13 mouse cellular contexts compared by ENCODE assay signal in genomic region chr1:174466240-174466639, GRCm38 (mm10). TPM values are rescaled to one million over a fixed set of nuclear protein-coding genes. Genes with fewer than 3 reads are reported as not detected.
DNase-seq lines count a peak whose midpoint lies in the region; ATAC-seq lines count a peak whose summit lies in the region.
"Had no signal": no experiment of that assay in that cellular context is flagged by ENCODE, and none has a peak within 500 bp of the region (broad histone marks: within the 10 kb centered on the region; RNA-seq: fewer than 3 reads in every experiment).

No protein-coding gene starts in this region.

- intact Hi-C loops in left cerebral cortex, postnatal 14 days (cut with DNase I): loop anchor here (5.0 to 10.0 kb wide), 2 partner anchors 351 to 1009 kb away; no protein-coding TSS in a partner anchor
- intact Hi-C loops in heart, postnatal 36 days (cut with DNase I): loop anchor here (1.0 to 5.0 kb wide), 2 partner anchors 244 to 1010 kb away; no protein-coding TSS in a partner anchor

- peak; percentile 35 for DNase-seq in cerebellum, adult 9-10 months
- DNase-seq in cerebellum, adult 9-11 months: no peak
- DNase-seq in left cerebral cortex, postnatal 14 days (ENCODE audit: low spot score in 2 of 2): peak; percentile 12 to 67
- no peak for DNase-seq in left cerebral cortex, adult 18-20 months (ENCODE audit: low spot score in 2 of 2)
- no peak for DNase-seq in cerebellum, postnatal 4 days (ENCODE audit: low spot score in 2 of 2)
- DNase-seq in heart, postnatal 36 days: no peak
- DNase-seq: B cell, adult 2 months; kidney, adult 8-10 months had no signal

- ATAC-seq in activated CD4-positive, CD25-positive, alpha-beta regulatory T cell, adult 4 months: peak; percentile 43
- ATAC-seq in megakaryocyte progenitor cell, adult 5-6 weeks (replicated peaks; ENCODE audit: poor library complexity): peak; percentile 73

RNA-seq across cellular contexts. Expression of gene Olfr220, which starts 24.4 kb away (rescaled TPM):
- not detected for total RNA-seq in left cerebral cortex, postnatal 14 days (2021)
- not detected for total RNA-seq in left cerebral cortex, adult 18-20 months (2021)
- under 1 TPM in 1 of 2 experiments, not detected in 1; 0.13 TPM for polyA plus RNA-seq in activated CD4-positive, CD25-positive, alpha-beta regulatory T cell, adult 4 months (2017; shearing (Covaris generic))
- not detected in 2 replicates for total RNA-seq in megakaryocyte progenitor cell, adult 5-6 weeks (2015)
- not detected in 2 replicates for total RNA-seq in megakaryocyte progenitor cell, adult 5-6 weeks (2017)
- total RNA-seq in heart, postnatal 36 days (2021): not detected
- total RNA-seq: gastrocnemius, adult 18-20 months had no signal
- polyA plus RNA-seq: liver, embryonic 16.5 days; testis, adult 2 months had no signal

RNA-seq across cellular contexts. Expression of gene Fmn2, which starts 35.4 kb away (rescaled TPM):
- total RNA-seq in left cerebral cortex, postnatal 14 days (2021): 10 to 100 TPM; 57.5 to 64.6 TPM
- 10 to 100 TPM; 77.5 to 95.2 TPM for total RNA-seq in left cerebral cortex, adult 18-20 months (2021)
- polyA plus RNA-seq in activated CD4-positive, CD25-positive, alpha-beta regulatory T cell, adult 4 months (2017; shearing (Covaris generic)): not detected
- 0.37 TPM in 1 of 2 replicates, not detected in the other for total RNA-seq in megakaryocyte progenitor cell, adult 5-6 weeks (2015)
- not detected in 2 replicates for total RNA-seq in megakaryocyte progenitor cell, adult 5-6 weeks (2017)
- total RNA-seq in heart, postnatal 36 days (2021): under 1 TPM; 0.11 to 0.43 TPM

RNA-seq across cellular contexts. Expression of gene Olfr414, which starts 42.4 kb away (rescaled TPM):
- not detected for total RNA-seq in left cerebral cortex, postnatal 14 days (2021)
- total RNA-seq in left cerebral cortex, adult 18-20 months (2021): not detected
- not detected for polyA plus RNA-seq in activated CD4-positive, CD25-positive, alpha-beta regulatory T cell, adult 4 months (2017; shearing (Covaris generic))
- 0.52 and 1.6 TPM in 2 replicates for total RNA-seq in megakaryocyte progenitor cell, adult 5-6 weeks (2015)
- 0.84 TPM in 1 of 2 replicates, not detected in the other for total RNA-seq in megakaryocyte progenitor cell, adult 5-6 weeks (2017)
- total RNA-seq in heart, postnatal 36 days (2021): not detected
- total RNA-seq: gastrocnemius, adult 18-20 months had no signal
- polyA plus RNA-seq: liver, embryonic 16.5 days; testis, adult 2 months had no signal

Comparison
In these comparisons a context has a peak if more than half of its experiments do, and no peak if none do; other contexts are left out.
1. DNase-seq: peak in cerebellum, adult 9-10 months (single experiment) and left cerebral cortex, postnatal 14 days (2 of 2); none in cerebellum, adult 9-11 months (single experiment), left cerebral cortex, adult 18-20 months (0 of 2), cerebellum, postnatal 4 days (0 of 2) and heart, postnatal 36 days (0 of 2).
2. RNA of gene Fmn2, which starts 35.4 kb away (total RNA-seq): 77.5 to 95.2 TPM in left cerebral cortex, adult 18-20 months and 57.5 to 64.6 TPM in left cerebral cortex, postnatal 14 days; 0.11 to 0.43 TPM in heart, postnatal 36 days and 0.37 TPM in megakaryocyte progenitor cell, adult 5-6 weeks; every median in the first group is over 10 times any median in the second.